Mouse (Mus musculus): ENCODE data around the gene Dnah10. TPM values are rescaled to one million over a fixed set of nuclear protein-coding genes. Genes with fewer than 3 reads are reported as not detected.

Dnah10 gene
- polyA plus RNA-seq (2015; fragmentation: Nextera tagmentation; extraction: Ambion mirVana), result 0.11 and 0.14 TPM in 2 replicates

DNA sequence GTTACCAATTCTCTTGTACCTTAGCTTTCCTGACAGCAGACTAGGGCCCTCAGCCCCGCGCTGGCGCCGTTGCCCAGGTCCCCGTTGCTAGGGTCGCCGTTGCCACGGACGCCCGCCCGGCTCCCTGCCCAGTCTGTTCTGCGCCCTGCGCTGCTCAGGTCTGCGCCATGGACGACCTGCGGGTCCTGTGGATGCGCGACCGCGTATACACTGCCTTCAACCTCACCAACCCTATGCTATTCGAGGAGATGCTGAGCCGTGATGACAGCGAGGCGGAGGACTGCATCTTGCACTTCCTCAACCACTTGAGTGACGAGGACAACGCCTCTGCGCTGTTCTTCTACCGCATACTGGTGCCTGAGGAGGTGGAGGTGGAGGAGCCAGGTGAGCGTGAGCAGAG is at the start of gene Dnah10:
Gene Dnah10 (plus strand): TSS at position 89 of the 400 bp plus-strand sequence.
- Histone ChIP-seq H3K4me2 (replicated peaks) (no peak within 1 kb of the TSS), H3K27ac (replicated peaks) (no peak within 1 kb of the TSS), H3K4me1 (peaks cover 9% of the 10 kb centered on the region; the same call in 1 of the 2 replicates), H3K27me3 (no peaks in the 10 kb centered on the region), H3K9me3 (no peaks in the 10 kb centered on the region), H3K4me3 (no peak within 1 kb of the TSS), H3K36me3 (peaks cover 34% of the 10 kb centered on the region), H3K9ac (replicated peaks) (no peak within 1 kb of the TSS)
- ATAC-seq (replicated peaks), result peak; percentile 55; the same call in 1 of the 2 replicates
- 11% methylated on average over 29 of the region's 29 CpGs for WGBS

- no peak for ATAC-seq (replicated peaks)
- Histone ChIP-seq H3K4me1 (no peaks in the 10 kb centered on the region), H3K4me2 (replicated peaks) (no peak overlapping the region), H3K36me3 (peaks cover 69% of the 10 kb centered on the region), H3K9me3 (no peaks in the 10 kb centered on the region), H3K4me3 (no peak overlapping the region), H3K27ac (replicated peaks) (no peak overlapping the region), H3K27me3 (no peaks in the 10 kb centered on the region), H3K9ac (replicated peaks) (no peak overlapping the region)
- WGBS, result 89% methylated on average over 5 of the region's 5 CpGs
These were observed 11.1 kb upstream of the Dnah10 start for GRCm38 (mm10) chr5:124713741-124714140.

GRCm38 (mm10) chr5:124715135-124715534 is 9.8 kb upstream of the Dnah10 start:
- no peaks in the 10 kb centered on the region for H3K9me3 ChIP-seq
- 91% methylated on average over 8 of the region's 8 CpGs for WGBS
- H3K4me1 ChIP-seq, result no peaks in the 10 kb centered on the region
- no peak for ATAC-seq (replicated peaks)
- H3K4me2 ChIP-seq (replicated peaks), result no peak overlapping the region
- no peak overlapping the region for H3K9ac ChIP-seq (replicated peaks)
- H3K27ac ChIP-seq (replicated peaks), result no peak overlapping the region
- no peak overlapping the region for H3K4me3 ChIP-seq
- H3K36me3 ChIP-seq, result peaks cover 83% of the 10 kb centered on the region
- H3K27me3 ChIP-seq, result no peaks in the 10 kb centered on the region

DNA sequence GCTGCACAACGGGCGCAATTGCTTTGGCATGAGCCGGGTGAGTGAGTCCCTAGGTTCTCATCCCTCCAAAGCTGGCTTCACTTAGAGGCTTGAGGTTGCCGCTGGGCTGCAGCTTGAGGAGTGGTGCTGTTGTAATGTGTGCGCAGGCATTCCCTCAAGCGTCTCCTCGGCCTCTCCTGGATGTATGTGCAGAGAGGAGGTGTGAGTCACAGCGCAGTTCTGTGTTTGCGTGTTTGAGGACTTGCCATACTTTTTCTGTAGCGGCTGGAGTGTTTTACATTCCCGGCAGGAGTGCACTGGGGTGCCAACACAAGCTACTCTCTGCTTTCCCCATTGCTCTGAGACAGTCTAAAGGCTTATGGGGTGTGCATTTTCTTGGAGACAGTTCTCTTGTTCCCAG is 6.9 kb upstream of the Dnah10 start:
- no peaks in the 10 kb centered on the region for H3K9me3 ChIP-seq
- no peak overlapping the region for H3K4me2 ChIP-seq (replicated peaks)
- H3K9ac ChIP-seq (replicated peaks), result no peak overlapping the region
- 94% methylated on average over 11 of the region's 11 CpGs for WGBS
- H3K36me3 ChIP-seq, result peaks cover 86% of the 10 kb centered on the region
- no peak overlapping the region for H3K4me3 ChIP-seq
- no peaks in the 10 kb centered on the region for H3K27me3 ChIP-seq
- H3K4me1 ChIP-seq, result no peaks in the 10 kb centered on the region
- no peak overlapping the region for H3K27ac ChIP-seq (replicated peaks)
- no peak for ATAC-seq (replicated peaks)

DNA sequence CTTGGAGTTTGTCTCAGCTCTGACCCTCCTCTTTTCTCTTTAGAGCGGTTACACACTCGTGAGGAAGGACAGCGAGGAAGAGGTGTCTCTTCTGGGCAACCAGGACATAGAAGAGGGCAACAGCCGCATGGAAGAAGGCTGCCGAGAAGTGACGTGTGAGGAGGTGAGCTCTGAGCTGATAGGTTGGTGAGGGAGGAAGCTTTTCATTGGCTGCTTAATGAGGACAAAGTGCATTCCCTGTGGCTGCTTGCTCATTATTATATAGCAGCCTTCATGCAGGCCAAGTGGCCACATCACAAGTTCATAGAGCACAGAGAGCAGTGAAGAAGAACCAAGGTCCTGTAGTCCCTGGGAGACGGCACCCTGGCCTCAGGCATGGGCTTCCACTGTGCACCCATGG is 6.5 kb upstream of the Dnah10 start:
- ATAC-seq (replicated peaks), result no peak
- WGBS, result 93% methylated on average over 7 of the region's 7 CpGs
- H3K4me3 ChIP-seq, result no peak overlapping the region

DNA sequence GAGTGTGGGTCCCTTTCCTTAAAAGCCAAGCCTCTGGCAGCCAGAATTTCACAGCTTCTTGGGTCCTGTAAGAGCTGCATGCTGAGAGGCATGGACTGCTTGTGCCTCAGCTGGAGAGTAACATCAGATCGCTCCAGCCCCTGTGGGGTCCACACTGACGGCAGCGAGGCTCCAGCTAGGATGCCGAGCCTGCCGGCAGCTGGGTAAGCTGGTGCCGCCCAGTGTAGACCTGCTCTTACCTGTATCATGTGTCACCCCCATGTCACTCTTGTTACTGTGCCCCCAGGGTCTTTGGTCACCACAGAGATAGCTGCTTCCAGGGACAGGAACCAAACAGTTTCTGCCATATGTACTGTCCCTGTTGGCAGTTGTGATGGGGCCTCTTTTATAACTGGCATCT is 1.8 kb upstream of the Dnah10 start:
- Histone ChIP-seq H3K36me3 (peaks cover 52% of the 10 kb centered on the region), H3K9ac (replicated peaks) (no peak overlapping the region), H3K4me3 (no peak overlapping the region), H3K4me2 (replicated peaks) (no peak overlapping the region), H3K27me3 (no peaks in the 10 kb centered on the region), H3K9me3 (no peaks in the 10 kb centered on the region), H3K4me1 (0 out of 2 replicates have a peak, but pooled peaks cover 3% of the 10 kb centered on the region), H3K27ac (replicated peaks) (no peak overlapping the region)
- no peak for ATAC-seq (replicated peaks)
- 93% methylated on average over 6 of the region's 6 CpGs for WGBS

More for the DNA sequence above, 6.5 kb upstream of the Dnah10 start:
- Histone ChIP-seq H3K9ac (replicated peaks) (no peak overlapping the region), H3K27me3 (no peaks in the 10 kb centered on the region), H3K27ac (replicated peaks) (no peak overlapping the region), H3K36me3 (peaks cover 87% of the 10 kb centered on the region), H3K4me2 (replicated peaks) (no peak overlapping the region), H3K9me3 (no peaks in the 10 kb centered on the region), H3K4me1 (no peaks in the 10 kb centered on the region)

GRCm38 (mm10) chr5:124729662-124730206 is 4.8 kb downstream of the Dnah10 start:
- WGBS, result 15% methylated on average over 21 of the region's 21 CpGs
- peak overlapping the region; percentile 20; the same call in 1 of the 2 replicates for H3K4me3 ChIP-seq
- H3K27ac ChIP-seq (replicated peaks), result no peak overlapping the region
- no peak for ATAC-seq (replicated peaks)
- H3K27me3 ChIP-seq, result no peaks in the 10 kb centered on the region
- H3K4me1 ChIP-seq, result peaks cover 9% of the 10 kb centered on the region; the same call in 1 of the 2 replicates
- no peaks in the 10 kb centered on the region for H3K9me3 ChIP-seq
- H3K36me3 ChIP-seq, result no peaks in the 10 kb centered on the region
- no peak overlapping the region for H3K9ac ChIP-seq (replicated peaks)
- peak overlapping the region; percentile 37 for H3K4me2 ChIP-seq (replicated peaks)

DNA sequence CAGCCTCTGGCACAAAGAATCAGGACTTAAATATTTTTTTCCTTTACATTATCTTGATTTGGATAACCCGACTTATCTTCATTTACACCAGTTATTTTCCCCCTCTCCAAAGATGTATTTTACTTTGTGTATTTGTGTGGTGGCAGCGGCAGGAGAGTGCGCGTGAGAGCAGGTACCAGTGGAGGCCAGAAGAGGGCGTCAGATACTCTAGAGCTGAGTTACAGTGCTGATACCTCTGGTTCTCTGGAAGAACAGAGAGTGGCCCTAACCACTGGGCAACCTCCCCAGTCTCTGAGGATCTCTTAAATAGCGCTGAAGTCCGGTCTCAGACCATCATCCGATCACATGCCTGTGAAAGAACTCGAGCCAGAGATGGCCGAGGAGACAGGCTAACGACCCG is 9.1 kb downstream of the Dnah10 start:
- H3K36me3 ChIP-seq, result no peaks in the 10 kb centered on the region
- H3K4me1 ChIP-seq, result peaks cover 6% of the 10 kb centered on the region; the same call in 1 of the 2 replicates
- no peak overlapping the region for H3K27ac ChIP-seq (replicated peaks)
- H3K27me3 ChIP-seq, result no peaks in the 10 kb centered on the region
- H3K9me3 ChIP-seq, result no peaks in the 10 kb centered on the region
- H3K4me3 ChIP-seq, result no peak overlapping the region
- H3K4me2 ChIP-seq (replicated peaks), result no peak overlapping the region
- 89% methylated on average over 12 of the region's 12 CpGs for WGBS
- H3K9ac ChIP-seq (replicated peaks), result no peak overlapping the region
- no peak for ATAC-seq (replicated peaks)

DNA sequence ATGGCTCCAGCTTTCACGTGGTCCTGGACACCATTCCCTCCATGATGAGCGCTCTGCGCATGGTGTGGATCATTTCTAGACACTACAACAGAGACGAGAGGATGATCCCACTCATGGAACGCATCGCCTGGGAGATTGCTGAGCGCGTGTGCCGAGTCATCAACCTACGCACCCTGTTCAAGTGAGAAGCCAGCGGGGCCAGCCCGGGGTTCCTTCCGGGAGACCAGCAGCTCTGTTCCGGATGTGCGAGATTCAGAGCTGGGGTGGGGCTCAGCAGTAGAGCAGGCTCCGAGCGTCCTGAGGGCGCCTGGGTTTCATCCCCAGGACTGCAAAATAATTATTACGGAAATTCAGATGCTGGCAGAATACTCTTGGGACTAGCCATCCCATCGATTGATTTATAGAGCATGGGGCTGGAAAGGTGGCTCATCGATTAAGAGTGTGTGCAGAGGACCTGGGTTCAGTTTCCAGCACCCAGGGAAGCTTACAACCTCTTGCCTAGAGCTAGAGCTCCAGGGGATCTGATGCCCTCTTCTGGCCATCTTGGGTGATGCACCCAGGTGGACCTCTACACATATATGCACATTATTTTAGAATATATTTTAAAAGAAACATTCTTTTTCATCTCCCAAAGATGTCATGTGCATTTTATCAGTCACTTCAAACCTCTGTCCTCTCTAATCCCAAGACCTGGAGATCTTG is 17.2 kb downstream of the Dnah10 start:
- whole genome bisulfite sequencing, result 96% methylated on average over 21 of the region's 21 CpGs
- Histone ChIP-seq H3K4me1 (no peaks in the 10 kb centered on the region), H3K27me3 (no peaks in the 10 kb centered on the region), H3K36me3 (no peaks in the 10 kb centered on the region), H3K9me3 (no peaks in the 10 kb centered on the region), H3K9ac (replicated peaks) (no peak overlapping the region), H3K4me2 (replicated peaks) (no peak overlapping the region), H3K27ac (replicated peaks) (no peak overlapping the region), H3K4me3 (no peak overlapping the region)
- ATAC-seq (replicated peaks), result no peak

GRCm38 (mm10) chr5:124743841-124744240 is 19.0 kb downstream of the Dnah10 start:
- no peak overlapping the region for H3K9ac ChIP-seq (replicated peaks)
- no peak for ATAC-seq (replicated peaks)
- no peak overlapping the region for H3K4me3 ChIP-seq
- WGBS, result 78% methylated on average over 3 of the region's 3 CpGs
- no peaks in the 10 kb centered on the region for H3K4me1 ChIP-seq
- H3K27me3 ChIP-seq, result no peaks in the 10 kb centered on the region
- H3K36me3 ChIP-seq, result no peaks in the 10 kb centered on the region
- H3K4me2 ChIP-seq (replicated peaks), result no peak overlapping the region
- no peaks in the 10 kb centered on the region for H3K9me3 ChIP-seq
- H3K27ac ChIP-seq (replicated peaks), result no peak overlapping the region

- ATAC-seq (replicated peaks), result no peak
- no peaks in the 10 kb centered on the region for H3K27me3 ChIP-seq
- WGBS, result 94% methylated on average over 15 of the region's 15 CpGs
- H3K4me1 ChIP-seq, result no peaks in the 10 kb centered on the region
- H3K9me3 ChIP-seq, result no peaks in the 10 kb centered on the region
- no peak overlapping the region for H3K4me2 ChIP-seq (replicated peaks)
- no peak overlapping the region for H3K9ac ChIP-seq (replicated peaks)
- no peak overlapping the region for H3K27ac ChIP-seq (replicated peaks)
- H3K4me3 ChIP-seq, result no peak overlapping the region
- H3K36me3 ChIP-seq, result no peaks in the 10 kb centered on the region
These were observed 21.3 kb downstream of the Dnah10 start for GRCm38 (mm10) chr5:124746220-124746619.

GRCm38 (mm10) chr5:124748296-124748695 is 23.4 kb downstream of the Dnah10 start:
- H3K4me3 ChIP-seq, result no peak overlapping the region
- no peaks in the 10 kb centered on the region for H3K9me3 ChIP-seq
- H3K4me1 ChIP-seq, result no peaks in the 10 kb centered on the region
- no peak overlapping the region for H3K27ac ChIP-seq (replicated peaks)
- H3K4me2 ChIP-seq (replicated peaks), result no peak overlapping the region
- no peaks in the 10 kb centered on the region for H3K27me3 ChIP-seq
- H3K9ac ChIP-seq (replicated peaks), result no peak overlapping the region
- WGBS, result 87% methylated on average over 18 of the region's 18 CpGs
- no peak for ATAC-seq (replicated peaks)
- no peaks in the 10 kb centered on the region for H3K36me3 ChIP-seq
